Mouse (Mus musculus): ENCODE measurements around the gene Pex5l.

GRCm38 (mm10) chr3:33079658-33080057, 63.4 kb downstream of the Pex5l start:
- TF ChIP-seq CTCF (IDR thresholded peaks at IDR 0.05; ENCODE audit: extremely low read depth, insufficient read depth, insufficient read length, insufficient replicate concordance) (no peak), POLR2A (IDR thresholded peaks at IDR 0.05; ENCODE audit: low read depth, low read length) (no peak)
